Mouse (Mus musculus) embryonic facial prominence, embryonic 11.5 days (tissue): ENCODE data around the gene Prpf6. TPM values are rescaled to one million over a fixed set of nuclear protein-coding genes. Genes with fewer than 3 reads are reported as not detected.

Experiments
- ATAC-seq: fragments of 200-750 bp; cut with Nextera tagmentation; replicated peaks from 2 replicates; pipeline ENCODE4 v1.8.0; 2017; ENCODE audit warnings: low read depth; ENCODE audit not compliant: insufficient number of reproducible peaks, low FRiP score, low TSS enrichment
- DNase-seq: peaks from one replicate; pipeline ENCODE4 v3.0.0-alpha.2; 2015; ENCODE audit warnings: low spot score
- H3K27ac ChIP-seq: fragments of 300-500 bp; sonication (generic); replicated peaks from 2 replicates; pipeline ENCODE4 v1.5.1; 2014; ENCODE audit warnings: mild to moderate bottlenecking, low read depth, low read length, control low read depth
- H3K27me3 ChIP-seq: fragments of 300-500 bp; sonication (generic); 2 replicates; pipeline ENCODE4 v1.6.1; 2014; ENCODE audit warnings: mild to moderate bottlenecking, low read length, moderate library complexity, mixed read lengths; ENCODE audit not compliant: control insufficient read depth, insufficient read depth
- H3K36me3 ChIP-seq: fragments of 300-500 bp; sonication (generic); replicated peaks from 2 replicates; pipeline ENCODE4 v1.6.1; 2014; ENCODE audit warnings: low read depth, mild to moderate bottlenecking, low read length, moderate library complexity, mixed read lengths; ENCODE audit not compliant: control insufficient read depth, insufficient read depth
- H3K4me1 ChIP-seq: fragments of 300-500 bp; sonication (generic); 2 replicates; pipeline ENCODE4 v1.6.1; 2014; ENCODE audit warnings: low read length, mixed read lengths; ENCODE audit not compliant: control insufficient read depth, insufficient read depth
- H3K4me2 ChIP-seq: fragments of 300-500 bp; sonication (generic); 2 replicates; pipeline ENCODE4 v1.6.1; 2014; ENCODE audit warnings: low read depth, mild to moderate bottlenecking, control low read depth, low read length, moderate library complexity
- H3K4me3 ChIP-seq: fragments of 300-500 bp; sonication (generic); 2 replicates; pipeline ENCODE4 v1.5.1; 2014; ENCODE audit warnings: low read depth, low read length, control low read depth
- H3K9ac ChIP-seq: fragments of 300-500 bp; sonication (generic); replicated peaks from 2 replicates; pipeline ENCODE4 v1.6.1; 2014; ENCODE audit warnings: mild to moderate bottlenecking, control low read depth, low read length
- H3K9me3 ChIP-seq: fragments of 300-500 bp; sonication (generic); replicated peaks from 2 replicates; pipeline ENCODE4 v1.6.1; 2016; ENCODE audit warnings: mild to moderate bottlenecking, low read length, inconsistent platforms, mixed read lengths; ENCODE audit not compliant: control insufficient read depth
- WGBS: fragments of 180-500 bp; shearing (Covaris S2); extraction: QIAGEN DNeasy Blood & Tissue Kit; methylation state at CpG from one replicate; pipeline ENCODE4 v1.1.7; 2014; 5-methylcytosine and 5-hydroxymethylcytosine counted together
- polyA plus RNA-seq: library from polyadenylated mRNA; unstranded; fragments of >200 nt; fragmentation: Nextera tagmentation; extraction: Ambion mirVana; gene quantifications from 2 replicates; pipeline ENCODE4 v1.2.1, GENCODE M21; 2014

The Prpf6 gene
- polyA plus RNA-seq, 1 experiment from 2014 or later = 80.3 TPM

DNA sequence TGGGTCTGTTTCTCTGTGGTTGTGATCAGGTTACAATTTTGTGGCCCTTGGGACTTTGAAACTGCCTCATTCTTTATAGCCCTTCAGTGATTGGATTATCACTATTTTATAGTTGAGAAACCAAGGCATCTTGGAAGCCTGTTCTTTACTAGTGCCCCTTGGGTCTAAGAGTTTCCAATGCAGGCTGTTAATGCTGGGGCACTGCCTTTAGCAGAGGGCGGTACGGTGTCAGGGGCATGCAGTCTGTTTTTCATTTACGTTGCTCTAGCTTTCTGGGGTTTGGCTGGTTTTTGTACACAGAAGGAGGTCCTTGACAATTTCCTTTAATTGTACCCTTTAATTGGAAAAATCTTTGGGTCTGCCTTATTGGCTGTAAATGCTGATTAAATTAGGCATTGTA lies 54.0 kb downstream of the Prpf6 start:
- Histone ChIP-seq H3K4me3 (no peak overlapping the region), H3K27ac (no peak overlapping the region), H3K9ac (no peak overlapping the region), H3K4me1 (no peaks in the 10 kb centered on the region), H3K9me3 (no peaks in the 10 kb centered on the region), H3K27me3 (no peaks in the 10 kb centered on the region), H3K4me2 (no peak overlapping the region), H3K36me3 (peaks cover 12% of the 10 kb centered on the region)
- WGBS = 75% methylated on average over 3 of the region's 3 CpGs
- DNase-seq (peak; percentile 31), ATAC-seq (no peak)

DNA sequence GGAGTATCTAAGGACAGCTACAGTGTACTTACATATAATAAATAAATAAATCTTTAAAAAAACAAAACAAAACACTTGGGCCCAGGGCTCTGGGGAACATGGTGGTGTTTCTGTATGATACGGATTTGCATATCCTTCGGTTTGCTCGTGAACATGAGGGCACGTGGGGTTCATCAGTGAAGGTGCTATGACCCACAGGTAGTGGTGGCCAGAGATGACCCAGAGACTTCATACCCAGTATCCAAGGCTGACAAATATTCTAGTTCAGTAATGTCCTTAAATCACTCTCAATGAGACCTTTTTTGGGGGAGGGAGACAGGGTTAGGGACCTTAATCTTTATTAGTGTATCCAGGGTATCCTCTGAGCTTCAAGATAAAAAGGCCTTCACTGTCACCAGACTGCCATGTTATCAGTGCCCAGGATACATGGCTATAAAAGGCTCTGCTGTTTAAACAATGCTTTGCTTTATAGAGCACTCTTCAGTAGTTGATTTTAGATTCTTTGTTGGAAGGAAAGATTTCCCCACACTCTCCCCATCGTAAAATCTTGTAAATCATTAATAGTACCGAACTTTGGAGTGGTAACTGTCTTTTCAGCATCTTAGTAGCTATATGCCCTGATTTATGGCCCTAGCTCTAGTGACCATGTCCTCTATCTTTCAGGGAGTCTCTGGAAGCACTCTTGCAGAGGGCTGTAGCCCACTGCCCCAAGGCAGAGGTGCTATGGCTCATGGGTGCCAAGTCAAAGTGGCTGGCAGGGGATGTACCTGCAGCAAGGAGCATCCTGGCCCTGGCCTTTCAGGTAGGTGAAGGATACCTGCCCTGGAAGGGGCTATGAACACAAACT lies 55.2 kb downstream of the Prpf6 start:
- Histone ChIP-seq H3K4me1 (no peaks in the 10 kb centered on the region), H3K9ac (no peak overlapping the region), H3K27me3 (no peaks in the 10 kb centered on the region), H3K36me3 (peaks cover 12% of the 10 kb centered on the region), H3K4me3 (no peak overlapping the region), H3K27ac (no peak overlapping the region), H3K4me2 (no peak overlapping the region), H3K9me3 (no peaks in the 10 kb centered on the region)
- WGBS = 93% methylated on average over 6 of the region's 6 CpGs
- ATAC-seq = no peak
- no peak for DNase-seq

DNA sequence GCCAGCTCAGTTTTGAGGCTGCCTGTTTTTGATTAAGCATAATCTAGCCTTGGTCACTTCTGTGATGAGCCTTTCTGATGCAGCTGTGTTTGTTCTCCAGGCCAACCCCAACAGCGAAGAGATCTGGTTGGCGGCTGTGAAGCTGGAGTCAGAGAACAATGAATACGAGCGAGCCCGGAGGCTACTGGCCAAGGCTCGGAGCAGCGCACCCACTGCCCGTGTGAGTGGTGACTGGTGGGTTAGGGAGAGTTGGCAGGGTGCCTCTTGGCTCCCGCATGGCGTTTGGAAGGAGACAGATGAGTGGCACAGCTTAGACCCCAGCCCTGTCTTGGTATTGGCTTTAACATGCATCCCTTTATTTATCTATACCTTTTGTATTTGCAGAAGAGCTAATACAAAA lies 57.3 kb downstream of the Prpf6 start:
- Histone ChIP-seq H3K4me2 (no peak overlapping the region), H3K9ac (no peak overlapping the region), H3K4me3 (no peak overlapping the region), H3K36me3 (peaks cover 12% of the 10 kb centered on the region), H3K27me3 (no peaks in the 10 kb centered on the region), H3K4me1 (no peaks in the 10 kb centered on the region), H3K27ac (no peak overlapping the region), H3K9me3 (no peaks in the 10 kb centered on the region)
- DNase-seq (no peak), ATAC-seq (no peak)
- 87% methylated on average over 10 of the region's 10 CpGs for WGBS

DNA sequence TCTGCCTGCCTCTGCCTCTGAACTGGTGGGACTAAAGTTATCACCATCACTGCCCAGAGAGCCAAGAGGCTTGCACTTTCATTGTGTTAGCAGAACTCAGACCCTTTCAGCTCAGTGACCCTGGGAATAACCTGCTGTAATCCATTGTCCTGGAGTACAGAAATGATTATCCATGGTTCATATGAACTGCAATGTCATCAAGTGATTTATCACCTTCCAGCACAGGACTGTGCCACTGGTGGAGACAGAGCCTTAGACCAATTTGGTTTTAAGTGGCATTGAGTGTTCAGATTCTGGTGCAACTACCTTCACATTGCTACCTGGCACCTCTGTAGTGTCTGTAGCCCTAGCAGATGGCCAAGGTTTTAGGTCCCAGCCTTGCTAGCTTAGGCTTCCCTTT lies 61.4 kb downstream of the Prpf6 start:
- Histone ChIP-seq H3K27ac (no peak overlapping the region), H3K27me3 (no peaks in the 10 kb centered on the region), H3K9ac (no peak overlapping the region), H3K4me2 (no peak overlapping the region), H3K4me3 (no peak overlapping the region), H3K4me1 (no peaks in the 10 kb centered on the region), H3K36me3 (peaks cover 17% of the 10 kb centered on the region), H3K9me3 (no peaks in the 10 kb centered on the region)
- DNase-seq (no peak), ATAC-seq (no peak)

DNA sequence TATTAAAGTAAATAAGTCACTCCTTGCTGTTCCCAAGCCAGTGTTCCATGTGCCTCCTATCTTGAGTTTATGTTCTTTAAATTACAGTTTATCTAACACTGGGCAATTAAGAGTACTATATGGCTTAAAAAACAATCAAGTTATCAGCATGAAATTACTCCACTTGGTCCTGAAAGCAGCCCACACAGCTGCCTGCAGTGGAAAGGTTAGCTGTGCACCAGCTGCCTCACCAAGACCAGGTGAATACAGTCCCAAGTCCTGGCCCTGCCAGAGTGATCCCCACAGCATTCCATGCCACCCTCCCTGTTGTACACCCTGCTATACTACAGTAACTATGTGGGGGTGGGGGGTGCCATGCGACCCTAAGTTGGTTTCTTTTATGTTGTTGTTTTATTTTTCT lies 61.9 kb downstream of the Prpf6 start:
- no peaks in the 10 kb centered on the region for H3K4me1 ChIP-seq
- ATAC-seq = no peak
- H3K27me3 ChIP-seq = no peaks in the 10 kb centered on the region

DNA sequence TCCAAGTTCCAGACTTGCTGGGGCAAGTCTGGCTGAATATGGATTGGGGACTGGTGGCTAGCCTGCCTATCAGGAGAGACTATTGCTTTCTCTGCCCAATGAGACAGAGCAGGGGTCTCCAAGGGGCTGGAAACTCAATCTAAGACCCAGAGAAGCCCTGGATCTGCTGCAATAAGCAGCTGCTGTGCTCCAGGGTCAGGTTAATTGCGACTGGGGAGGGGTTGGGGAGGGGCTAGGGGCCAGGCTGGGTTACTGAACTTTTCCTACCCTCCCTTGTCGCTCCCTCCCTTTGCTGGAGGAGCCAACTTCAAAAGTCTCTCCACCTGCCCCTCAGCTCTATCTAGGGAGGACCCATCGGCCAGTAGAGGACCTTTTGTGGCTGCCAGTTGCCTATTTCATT lies 65.1 kb downstream of the Prpf6 start, which contains the start of gene Gm29797:
Gene Gm29797 (plus strand): TSS at position 301 of the 400 bp plus-strand sequence.
- H3K27ac ChIP-seq = no peak within 1 kb of the TSS
- WGBS = 58% methylated on average over 3 of the region's 3 CpGs
- H3K36me3 ChIP-seq = peaks cover 5% of the 10 kb centered on the region
- H3K4me1 ChIP-seq = no peaks in the 10 kb centered on the region
- no peak within 1 kb of the TSS for H3K4me3 ChIP-seq
- no peak for ATAC-seq
- H3K9me3 ChIP-seq = no peaks in the 10 kb centered on the region
- DNase-seq = no peak
- no peaks in the 10 kb centered on the region for H3K27me3 ChIP-seq
- no peak within 1 kb of the TSS for H3K9ac ChIP-seq
- no peak within 1 kb of the TSS for H3K4me2 ChIP-seq

More for the DNA sequence above, 61.9 kb downstream of the Prpf6 start:
- Histone ChIP-seq H3K9me3 (no peaks in the 10 kb centered on the region), H3K4me2 (no peak overlapping the region), H3K9ac (no peak overlapping the region), H3K27ac (no peak overlapping the region), H3K36me3 (peaks cover 13% of the 10 kb centered on the region), H3K4me3 (no peak overlapping the region)
- no peak for DNase-seq
- WGBS = 74% methylated on average over 1 of the region's 1 CpGs

DNA sequence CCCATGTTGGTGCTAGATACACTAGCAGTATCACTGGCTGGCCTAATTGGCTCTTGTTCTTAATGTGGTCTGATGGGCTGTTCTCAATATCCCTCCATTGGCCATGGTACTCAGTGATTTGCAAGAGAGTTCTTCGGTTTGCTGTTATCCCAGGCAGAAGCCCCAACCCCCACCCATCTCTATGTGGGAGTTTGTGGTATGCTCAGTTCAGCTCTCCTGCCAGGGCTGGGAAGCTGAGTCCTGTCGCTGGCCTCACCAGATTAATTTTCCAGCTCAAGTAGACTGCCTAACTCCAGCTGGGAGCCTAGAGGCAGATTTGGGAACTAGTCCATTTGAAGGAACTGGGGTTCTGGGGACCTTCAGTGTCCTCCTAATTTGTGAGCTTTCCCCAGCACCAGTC lies 65.8 kb downstream of the Prpf6 start:
- no peak overlapping the region for H3K9ac ChIP-seq

DNA sequence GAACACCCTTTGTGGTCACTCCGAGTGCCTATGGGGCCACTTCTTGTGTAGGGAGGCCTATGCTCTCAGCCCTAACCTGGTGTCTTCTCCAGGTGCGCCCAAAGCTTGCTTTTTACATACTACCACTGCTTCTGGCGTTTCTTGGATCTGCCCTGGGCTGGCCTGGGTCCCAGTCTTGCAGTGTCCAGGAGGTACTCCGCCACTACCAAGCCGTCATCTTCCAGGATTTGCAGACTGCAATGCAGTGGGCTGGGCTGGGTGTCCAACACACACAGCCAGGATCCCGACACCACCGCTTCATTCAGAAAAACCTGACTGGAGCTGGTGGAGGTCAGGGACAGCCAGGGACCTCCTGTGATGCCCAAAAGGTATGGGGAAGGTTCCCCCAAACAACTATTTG lies 66.9 kb downstream of the Prpf6 start:
- H3K27ac ChIP-seq = no peak overlapping the region
- 78% methylated on average over 7 of the region's 7 CpGs for WGBS
- H3K27me3 ChIP-seq = no peaks in the 10 kb centered on the region
- peaks cover 5% of the 10 kb centered on the region for H3K36me3 ChIP-seq
- no peaks in the 10 kb centered on the region for H3K4me1 ChIP-seq
- DNase-seq (no peak), ATAC-seq (no peak)
- no peak overlapping the region for H3K4me3 ChIP-seq
- no peaks in the 10 kb centered on the region for H3K9me3 ChIP-seq
- no peak overlapping the region for H3K9ac ChIP-seq
- H3K4me2 ChIP-seq = no peak overlapping the region

More for the DNA sequence above, 65.8 kb downstream of the Prpf6 start:
- H3K4me1 ChIP-seq = no peaks in the 10 kb centered on the region
- ATAC-seq (no peak), DNase-seq (no peak)
- no peak overlapping the region for H3K4me2 ChIP-seq
- no peak overlapping the region for H3K27ac ChIP-seq
- H3K9me3 ChIP-seq = no peaks in the 10 kb centered on the region
- no peak overlapping the region for H3K4me3 ChIP-seq
- H3K27me3 ChIP-seq = no peaks in the 10 kb centered on the region
- 60% methylated on average over 2 of the region's 2 CpGs for WGBS
- peaks cover 5% of the 10 kb centered on the region for H3K36me3 ChIP-seq
